24 mouse cellular contexts compared by ENCODE assay signal in the genomic region with DNA sequence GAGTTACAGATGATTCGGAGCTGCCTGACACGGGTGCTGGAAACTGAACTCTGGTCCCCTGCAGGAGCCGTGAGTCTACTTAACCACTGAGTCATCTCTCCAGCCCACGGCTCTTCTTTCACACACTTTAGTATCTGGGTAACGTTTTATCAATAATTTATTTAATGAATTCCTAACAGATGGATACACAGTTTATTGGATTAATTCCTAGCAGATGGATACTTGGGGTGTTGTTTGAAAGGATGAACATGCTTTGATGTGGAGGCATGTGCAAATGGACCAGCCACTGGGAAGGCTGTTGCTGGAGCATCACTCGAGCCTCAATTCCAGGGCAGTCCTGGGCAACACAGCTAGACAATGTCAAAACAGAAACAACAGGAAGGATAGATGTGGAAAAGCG. TPM values are rescaled to one million over a fixed set of nuclear protein-coding genes. Genes with fewer than 3 reads are reported as not detected.
"Had no signal": no experiment of that assay in that cellular context is flagged by ENCODE, and none has a peak within 500 bp of the region (broad histone marks: within the 10 kb centered on the region; RNA-seq: fewer than 3 reads in every experiment).

No protein-coding gene starts in this region.

- H3K4me2 ChIP-seq: heart, embryonic 12.5 days; hindbrain, embryonic 12.5 days; hindbrain, embryonic 14.5 days; limb, embryonic 12.5 days; liver, embryonic 11.5 days; liver, embryonic 13.5 days; liver, embryonic 15.5 days had no signal

- H3K4me3 ChIP-seq: gastrocnemius, adult 2 months; heart, embryonic 10.5 days; heart, embryonic 12.5 days; hindbrain, embryonic 10.5 days; hindbrain, embryonic 12.5 days; left cerebral cortex, adult 2 months; limb, embryonic 10.5 days; limb, embryonic 12.5 days; liver, embryonic 13.5 days; liver, embryonic 15.5 days had no signal

- H3K4me1 ChIP-seq: limb, embryonic 10.5 days; liver, embryonic 13.5 days; liver, embryonic 15.5 days had no signal

- DNase-seq: gastrocnemius, adult 2 months; gastrocnemius, postnatal 10 days; gastrocnemius, postnatal 25 days; heart, postnatal 10 days; heart, postnatal 4 days; kidney, adult 18-20 months; kidney, adult 8-10 months; kidney, postnatal 10 days; kidney, postnatal 25 days; kidney, postnatal 4 days; liver; liver, embryonic 13.5 days had no signal

- H3K9ac ChIP-seq: heart, embryonic 12.5 days; hindbrain, embryonic 12.5 days; hindbrain, embryonic 14.5 days; limb, embryonic 12.5 days; liver, embryonic 13.5 days; liver, embryonic 15.5 days had no signal

- H3K27ac ChIP-seq: gastrocnemius, adult 2 months; heart, embryonic 10.5 days; hindbrain, embryonic 10.5 days; hindbrain, embryonic 12.5 days; hindbrain, embryonic 14.5 days; left cerebral cortex, adult 2 months; limb, embryonic 10.5 days; limb, embryonic 12.5 days; liver, embryonic 13.5 days; liver, embryonic 15.5 days had no signal

- H3K27me3 ChIP-seq: heart, embryonic 12.5 days; hindbrain, embryonic 12.5 days; limb, embryonic 12.5 days; liver, embryonic 13.5 days; liver, embryonic 15.5 days had no signal

- ATAC-seq: inflammation-experienced regulatory T-cells, adult 6 months; intestine, embryonic 16.5 days had no signal

- H3K9me3 ChIP-seq: heart, embryonic 10.5 days; heart, embryonic 12.5 days; hindbrain, embryonic 10.5 days; hindbrain, embryonic 12.5 days; limb, embryonic 10.5 days; limb, embryonic 12.5 days; liver, embryonic 13.5 days; liver, embryonic 15.5 days had no signal

- H3K36me3 ChIP-seq: heart, embryonic 12.5 days; liver, embryonic 13.5 days; liver, embryonic 15.5 days had no signal

RNA-seq across cellular contexts. Expression of gene Tmeff1, which starts 11.1 kb away (rescaled TPM):
- polyA plus RNA-seq: inflammation-experienced regulatory T-cells, adult 6 months had no signal

RNA-seq across cellular contexts. Expression of gene Msantd3, which starts 56.4 kb away (rescaled TPM):
- polyA plus RNA-seq: inflammation-experienced regulatory T-cells, adult 6 months had no signal
